Mouse (Mus musculus): ENCODE measurements around the gene Slmap.
"Not testable (repeated sequence)": the region's sequence is repeated elsewhere in the genome, so short reads cannot be mapped to it uniquely, and the experiment has no call there.

Gene Slmap

GRCm38 (mm10) chr14:26534757-26535479 lies at the start of gene Slmap:
Gene Slmap (minus strand): TSS chr14:26534931.
- peak; percentile 98 for DNase-seq (ENCODE audit: low spot score)

GRCm38 (mm10) chr14:26583645-26584044 lies 48.9 kb upstream of the Slmap start:
- DNase-seq (ENCODE audit: low spot score), result no peak

GRCm38 (mm10) chr14:26579346-26580343 lies 44.9 kb upstream of the Slmap start:
- peak; percentile 76 for DNase-seq (ENCODE audit: low spot score)

- no peak for DNase-seq (ENCODE audit: low spot score)
Observed at GRCm38 (mm10) chr14:26578791-26579191, 44.1 kb upstream of the Slmap start.

- DNase-seq (ENCODE audit: low spot score), result no peak
Observed at GRCm38 (mm10) chr14:26576255-26576780, 41.6 kb upstream of the Slmap start.

GRCm38 (mm10) chr14:26573556-26573955 lies 38.8 kb upstream of the Slmap start, which contains the start of gene Dennd6a:
Gene Dennd6a (plus strand): TSS chr14:26573856.
- DNase-seq (ENCODE audit: low spot score), result not testable (repeated sequence)

GRCm38 (mm10) chr14:26571951-26572675 lies 37.4 kb upstream of the Slmap start:
- peak; percentile 46 for DNase-seq (ENCODE audit: low spot score)

- DNase-seq (ENCODE audit: low spot score), result peak; percentile 75
Observed at GRCm38 (mm10) chr14:26569880-26570279, 35.1 kb upstream of the Slmap start.

GRCm38 (mm10) chr14:26562247-26562646 lies 27.5 kb upstream of the Slmap start:
- no peak for DNase-seq (ENCODE audit: low spot score)

GRCm38 (mm10) chr14:26558536-26558935 lies 23.8 kb upstream of the Slmap start:
- DNase-seq (ENCODE audit: low spot score), result no peak

GRCm38 (mm10) chr14:26557581-26557980 lies 22.9 kb upstream of the Slmap start:
- DNase-seq (ENCODE audit: low spot score), result peak; percentile 61

- DNase-seq (ENCODE audit: low spot score), result no peak
Observed at GRCm38 (mm10) chr14:26552853-26553252, 18.1 kb upstream of the Slmap start.

GRCm38 (mm10) chr14:26552441-26552840 lies 17.7 kb upstream of the Slmap start:
- no peak for DNase-seq (ENCODE audit: low spot score)

GRCm38 (mm10) chr14:26550712-26551111 lies 16.0 kb upstream of the Slmap start:
- no peak for DNase-seq (ENCODE audit: low spot score)

GRCm38 (mm10) chr14:26547516-26548488 lies 13.1 kb upstream of the Slmap start:
- DNase-seq (ENCODE audit: low spot score), result no peak

- no peak for DNase-seq (ENCODE audit: low spot score)
Observed at GRCm38 (mm10) chr14:26542136-26542535, 7.4 kb upstream of the Slmap start.

GRCm38 (mm10) chr14:26540577-26540976 lies 5.8 kb upstream of the Slmap start:
- peak; percentile 72 for DNase-seq (ENCODE audit: low spot score)

- DNase-seq (ENCODE audit: low spot score), result no peak
Observed at GRCm38 (mm10) chr14:26539241-26539640, 4.5 kb upstream of the Slmap start.

GRCm38 (mm10) chr14:26533821-26534756 lies 642 bp downstream of the Slmap start:
- DNase-seq (ENCODE audit: low spot score), result peak; percentile 39

Measured in adipocyte (in vitro differentiated cells).